Mouse (Mus musculus) neural tube, embryonic 15.5 days (tissue): ENCODE results near the gene Dlx3. TPM values are rescaled to one million over a fixed set of nuclear protein-coding genes. Genes with fewer than 3 reads are reported as not detected.
A peak's percentile ranks its signal among the peaks of the same experiment; 100 is the strongest.

Experiments used
- ATAC-seq: fragments of 200-750 bp; cut with Nextera tagmentation; 2 replicates; pipeline ENCODE4 v1.8.0; 2017; ENCODE audit warnings: mild to moderate bottlenecking, moderate TSS enrichment, moderate library complexity; ENCODE audit not compliant: low FRiP score
- H3K27ac ChIP-seq: fragments of 300-500 bp; sonication (generic); replicated peaks from 2 replicates; pipeline ENCODE4 v1.5.1; 2015; ENCODE audit warnings: mild to moderate bottlenecking, inconsistent platforms
- H3K27me3 ChIP-seq: fragments of 300-500 bp; sonication (generic); replicated peaks from 2 replicates; pipeline ENCODE4 v1.6.1; 2015; ENCODE audit warnings: inconsistent platforms
- H3K36me3 ChIP-seq: fragments of 300-500 bp; sonication (generic); 2 replicates; pipeline ENCODE4 v1.6.1; 2015; ENCODE audit warnings: inconsistent platforms
- H3K4me1 ChIP-seq: fragments of 300-500 bp; sonication (generic); 2 replicates; pipeline ENCODE4 v1.6.1; 2015; ENCODE audit warnings: inconsistent platforms
- H3K4me2 ChIP-seq: fragments of 300-500 bp; sonication (generic); 2 replicates; pipeline ENCODE4 v1.6.1; 2015; ENCODE audit warnings: inconsistent platforms, mild to moderate bottlenecking, moderate library complexity
- H3K4me3 ChIP-seq: fragments of 300-500 bp; sonication (generic); replicated peaks from 2 replicates; pipeline ENCODE4 v1.5.1; 2015; ENCODE audit warnings: mild to moderate bottlenecking, inconsistent platforms
- H3K9ac ChIP-seq: fragments of 300-500 bp; sonication (generic); replicated peaks from 2 replicates; pipeline ENCODE4 v1.6.1; 2015; ENCODE audit warnings: mild to moderate bottlenecking, inconsistent platforms
- H3K9me3 ChIP-seq: fragments of 300-500 bp; sonication (generic); replicated peaks from 2 replicates; pipeline ENCODE4 v1.6.1; 2016; ENCODE audit warnings: inconsistent platforms
- WGBS: fragments of 180-500 bp; shearing (Covaris S2); methylation state at CpG from one replicate; pipeline ENCODE4 v1.1.7; 2015; ENCODE audit warnings: mixed read lengths; 5-methylcytosine and 5-hydroxymethylcytosine counted together
- polyA plus RNA-seq: library from polyadenylated mRNA; unstranded; fragments of >200 nt; fragmentation: Nextera tagmentation; extraction: Ambion mirVana; gene quantifications from 2 replicates; pipeline ENCODE4 v1.2.1, GENCODE M21; 2015

The Dlx3 gene
- 0.28 and 0.50 TPM in 2 replicates for polyA plus RNA-seq

- Histone ChIP-seq H3K9me3 (no peaks in the 10 kb centered on the region), H3K4me3 (peak within 1 kb of the TSS; percentile 36), H3K9ac (no peak within 1 kb of the TSS), H3K4me1 (peaks cover 27% of the 10 kb centered on the region), H3K27ac (no peak within 1 kb of the TSS), H3K4me2 (peak within 1 kb of the TSS; percentile 72), H3K36me3 (no peaks in the 10 kb centered on the region), H3K27me3 (peaks cover 74% of the 10 kb centered on the region)
- under 1% methylated on average over 53 of the region's 55 CpGs for WGBS
- ATAC-seq, result no peak
Observed at GRCm38 (mm10) chr11:95119990-95120632, at the start of gene Dlx3. Gene Dlx3, plus strand, starts transcription at chr11:95120119.

- Histone ChIP-seq H3K36me3 (peaks cover 2% of the 10 kb centered on the region; the same call in 1 of the 2 replicates), H3K4me2 (no peak overlapping the region), H3K27me3 (peaks cover 13% of the 10 kb centered on the region), H3K9me3 (no peaks in the 10 kb centered on the region), H3K9ac (no peak overlapping the region), H3K4me3 (no peak overlapping the region), H3K27ac (no peak overlapping the region), H3K4me1 (peaks cover 38% of the 10 kb centered on the region)
- no peak for ATAC-seq
- 77% methylated on average over 8 of the region's 8 CpGs for WGBS
Observed at GRCm38 (mm10) chr11:95070140-95071107, 49.5 kb upstream of the Dlx3 start.

GRCm38 (mm10) chr11:95071266-95071665 lies 48.7 kb upstream of the Dlx3 start:
- no peaks in the 10 kb centered on the region for H3K36me3 ChIP-seq

GRCm38 (mm10) chr11:95072136-95072535 lies 47.8 kb upstream of the Dlx3 start:
- H3K4me1 ChIP-seq, result peaks cover 54% of the 10 kb centered on the region
- 72% methylated on average over 8 of the region's 8 CpGs for WGBS
- H3K27ac ChIP-seq, result no peak overlapping the region

More at GRCm38 (mm10) chr11:95071266-95071665, 48.7 kb upstream of the Dlx3 start:
- Histone ChIP-seq H3K27me3 (peaks cover 13% of the 10 kb centered on the region), H3K4me1 (peaks cover 47% of the 10 kb centered on the region), H3K4me2 (no peak overlapping the region), H3K27ac (no peak overlapping the region), H3K4me3 (no peak overlapping the region), H3K9ac (no peak overlapping the region), H3K9me3 (no peaks in the 10 kb centered on the region)
- ATAC-seq, result no peak
- WGBS, result 66% methylated on average over 7 of the region's 7 CpGs

GRCm38 (mm10) chr11:95072804-95073203 lies 47.1 kb upstream of the Dlx3 start:
- peaks cover 57% of the 10 kb centered on the region for H3K4me1 ChIP-seq
- H3K36me3 ChIP-seq, result no peaks in the 10 kb centered on the region
- no peak overlapping the region for H3K4me3 ChIP-seq
- H3K27me3 ChIP-seq, result peaks cover 16% of the 10 kb centered on the region
- ATAC-seq, result no peak
- H3K9me3 ChIP-seq, result no peaks in the 10 kb centered on the region
- H3K27ac ChIP-seq, result no peak overlapping the region
- no peak overlapping the region for H3K9ac ChIP-seq
- WGBS, result 76% methylated on average over 5 of the region's 5 CpGs
- H3K4me2 ChIP-seq, result no peak overlapping the region

More at GRCm38 (mm10) chr11:95072136-95072535, 47.8 kb upstream of the Dlx3 start:
- no peak for ATAC-seq
- Histone ChIP-seq H3K9me3 (no peaks in the 10 kb centered on the region), H3K9ac (no peak overlapping the region), H3K36me3 (no peaks in the 10 kb centered on the region), H3K4me3 (no peak overlapping the region), H3K4me2 (no peak overlapping the region), H3K27me3 (peaks cover 13% of the 10 kb centered on the region)

- no peak overlapping the region for H3K9ac ChIP-seq
- H3K4me1 ChIP-seq, result peaks cover 61% of the 10 kb centered on the region
- no peak overlapping the region for H3K4me3 ChIP-seq
- no peaks in the 10 kb centered on the region for H3K36me3 ChIP-seq
- ATAC-seq, result no peak
- WGBS, result 75% methylated on average over 4 of the region's 4 CpGs
- H3K27ac ChIP-seq, result no peak overlapping the region
- H3K4me2 ChIP-seq, result 0 out of 2 replicates have a peak overlapping the region, but pooled peaks have one; percentile 78
- H3K9me3 ChIP-seq, result no peaks in the 10 kb centered on the region
- peaks cover 27% of the 10 kb centered on the region for H3K27me3 ChIP-seq
Observed at GRCm38 (mm10) chr11:95073835-95074234, 46.1 kb upstream of the Dlx3 start.

GRCm38 (mm10) chr11:95074694-95075093 lies 45.2 kb upstream of the Dlx3 start:
- Histone ChIP-seq H3K27me3 (peaks cover 32% of the 10 kb centered on the region), H3K4me3 (peak overlapping the region; percentile 62), H3K36me3 (no peaks in the 10 kb centered on the region), H3K27ac (no peak overlapping the region), H3K4me1 (peaks cover 61% of the 10 kb centered on the region), H3K4me2 (peak overlapping the region; percentile 78), H3K9me3 (no peaks in the 10 kb centered on the region), H3K9ac (no peak overlapping the region)
- no peak for ATAC-seq
- WGBS, result 78% methylated on average over 4 of the region's 4 CpGs

GRCm38 (mm10) chr11:95075197-95076040 lies 44.5 kb upstream of the Dlx3 start:
- Histone ChIP-seq H3K9ac (peak overlapping the region; percentile 66), H3K36me3 (no peaks in the 10 kb centered on the region), H3K4me2 (peak overlapping the region; percentile 78), H3K27me3 (peaks cover 32% of the 10 kb centered on the region), H3K4me1 (peaks cover 61% of the 10 kb centered on the region), H3K9me3 (no peaks in the 10 kb centered on the region), H3K27ac (peak overlapping the region; percentile 83), H3K4me3 (peak overlapping the region; percentile 62)
- peak; percentile 8; the same call in 1 of the 2 replicates for ATAC-seq
- 8% methylated on average over 19 of the region's 19 CpGs for WGBS

- H3K36me3 ChIP-seq, result no peaks in the 10 kb centered on the region
- WGBS, result under 1% methylated on average over 42 of the region's 42 CpGs
- peak overlapping the region; percentile 66 for H3K9ac ChIP-seq
- H3K27ac ChIP-seq, result peak overlapping the region; percentile 83
- peaks cover 35% of the 10 kb centered on the region for H3K27me3 ChIP-seq
- H3K9me3 ChIP-seq, result no peaks in the 10 kb centered on the region
- peak overlapping the region; percentile 62 for H3K4me3 ChIP-seq
- peak overlapping the region; percentile 78 for H3K4me2 ChIP-seq
- peaks cover 60% of the 10 kb centered on the region for H3K4me1 ChIP-seq
- peak; percentile 71 for ATAC-seq
Observed at GRCm38 (mm10) chr11:95076041-95076535, 43.8 kb upstream of the Dlx3 start.

- peak within 1 kb of the TSS; percentile 66 for H3K9ac ChIP-seq
- under 1% methylated on average over 44 of the region's 51 CpGs for WGBS
- no peaks in the 10 kb centered on the region for H3K36me3 ChIP-seq
- H3K4me3 ChIP-seq, result peak within 1 kb of the TSS; percentile 62
- ATAC-seq, result peak; percentile 85
- peaks cover 35% of the 10 kb centered on the region for H3K27me3 ChIP-seq
- H3K4me1 ChIP-seq, result peaks cover 56% of the 10 kb centered on the region
- H3K27ac ChIP-seq, result peak within 1 kb of the TSS; percentile 83
- H3K9me3 ChIP-seq, result no peaks in the 10 kb centered on the region
- H3K4me2 ChIP-seq, result peak within 1 kb of the TSS; percentile 78
Observed at GRCm38 (mm10) chr11:95076536-95077111, 43.3 kb upstream of the Dlx3 start, which contains the start of gene Itga3. Gene Itga3, minus strand, starts transcription at chr11:95076801.
